Comparison of ENCODE assay signal across 24 mouse cellular contexts in the genomic region with DNA sequence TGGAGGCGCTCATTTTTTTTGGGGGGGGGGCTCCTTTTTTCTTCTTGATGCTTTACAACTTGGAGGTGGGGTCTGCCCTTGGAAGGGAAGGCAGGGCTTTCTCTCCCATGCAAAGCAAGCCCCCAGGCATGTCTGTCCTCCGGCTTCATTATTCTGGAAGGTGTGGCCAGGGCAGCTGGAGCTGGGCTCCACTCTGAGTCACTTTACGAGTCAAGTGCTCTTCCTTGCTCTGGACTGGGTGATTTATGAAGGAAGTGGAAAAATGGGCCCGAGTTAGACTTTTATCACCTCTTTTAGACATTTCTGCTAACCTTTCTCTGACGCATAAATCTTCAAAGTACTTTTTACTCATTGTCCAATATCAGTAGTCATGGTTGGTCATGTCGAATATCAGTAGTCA.
"Had no signal": no experiment of that assay in that cellular context is flagged by ENCODE, and none has a peak within 500 bp of the region (broad histone marks: within the 10 kb centered on the region; RNA-seq: fewer than 3 reads in every experiment).

No protein-coding gene starts in this region.

- H3K9me3 ChIP-seq: heart, embryonic 13.5 days; heart, embryonic 15.5 days; hindbrain, embryonic 13.5 days; hindbrain, embryonic 15.5 days; limb, embryonic 13.5 days; limb, embryonic 15.5 days; liver, embryonic 12.5 days had no signal

- H3K27me3 ChIP-seq: heart, embryonic 13.5 days; heart, embryonic 15.5 days; hindbrain, embryonic 13.5 days; hindbrain, embryonic 15.5 days; limb, embryonic 13.5 days; limb, embryonic 15.5 days; liver, embryonic 12.5 days had no signal

- H3K4me3 ChIP-seq: heart, adult 2 months; heart, embryonic 13.5 days; heart, embryonic 15.5 days; hindbrain, embryonic 13.5 days; hindbrain, embryonic 15.5 days; left cerebral cortex, adult 2 months; limb, embryonic 13.5 days; limb, embryonic 15.5 days; liver, embryonic 12.5 days had no signal

- DNase-seq: gastrocnemius, postnatal 14 days; gastrocnemius, postnatal 36 days; heart, adult 11 months; heart, adult 2 months; heart, postnatal 14 days; heart, postnatal 36 days; kidney, adult 11 months; kidney, adult 8-10 months; kidney, postnatal 10 days; kidney, postnatal 36 days; layer of hippocampus, adult 9-11 months; left cerebral cortex, postnatal 4 days had no signal

- H3K4me1 ChIP-seq: heart, embryonic 13.5 days; heart, embryonic 15.5 days; hindbrain, embryonic 13.5 days; hindbrain, embryonic 15.5 days; limb, embryonic 15.5 days; liver, embryonic 12.5 days had no signal

- ATAC-seq: hindbrain, postnatal 0 days; intestine, embryonic 16.5 days; liver, embryonic 12.5 days had no signal

- H3K27ac ChIP-seq: heart, adult 2 months; heart, embryonic 13.5 days; heart, embryonic 15.5 days; hindbrain, embryonic 13.5 days; hindbrain, embryonic 15.5 days; hindbrain, postnatal 0 days; left cerebral cortex, adult 2 months; limb, embryonic 13.5 days; limb, embryonic 15.5 days; liver, embryonic 12.5 days; liver, embryonic 14.5 days had no signal

- H3K9ac ChIP-seq: heart, embryonic 13.5 days; heart, embryonic 15.5 days; hindbrain, embryonic 13.5 days; hindbrain, embryonic 15.5 days; limb, embryonic 13.5 days; limb, embryonic 15.5 days; liver, embryonic 12.5 days; liver, embryonic 14.5 days had no signal

- H3K36me3 ChIP-seq: hindbrain, embryonic 13.5 days; hindbrain, embryonic 15.5 days; limb, embryonic 13.5 days; limb, embryonic 15.5 days; liver, embryonic 12.5 days had no signal

- H3K4me2 ChIP-seq: heart, embryonic 11.5 days; heart, embryonic 13.5 days; heart, embryonic 15.5 days; hindbrain, embryonic 13.5 days; hindbrain, embryonic 15.5 days; limb, embryonic 13.5 days; limb, embryonic 15.5 days; liver, embryonic 12.5 days had no signal
